Mouse (Mus musculus) CH12.LX (cell line): ENCODE measurements around the gene Nod1. TPM values are rescaled to one million over a fixed set of nuclear protein-coding genes. Genes with fewer than 3 reads are reported as not detected.

Source experiments
- DNase-seq: peaks from one replicate; pipeline ENCODE4 v3.0.0-alpha.2; 2013; ENCODE audit errors: extremely low read depth
- H3K27ac ChIP-seq: 2 replicates; pipeline ENCODE4 v1.5.1; 2012; ENCODE audit warnings: low read depth, mild to moderate bottlenecking, control low read depth, moderate library complexity; ENCODE audit not compliant: insufficient read depth
- H3K27me3 ChIP-seq: replicated peaks from 2 replicates; pipeline ENCODE3; 2012; ENCODE audit warnings: inconsistent platforms
- H3K36me3 ChIP-seq, 2 experiments: replicated peaks in 1 of 2; 2 replicates each; pipeline versions ENCODE3 to v1.6.1; 2012; ENCODE audit warnings: inconsistent platforms in 1 of 2, low read length in 1 of 2, mild to moderate bottlenecking in 1 of 2, mixed read lengths in 1 of 2, moderate library complexity in 1 of 2; ENCODE audit not compliant: control insufficient read depth in 1 of 2, insufficient read depth in 1 of 2
- H3K4me1 ChIP-seq, 2 experiments: 2 replicates each; pipeline ENCODE4 v1.6.1; 2012; ENCODE audit warnings: inconsistent platforms in 1 of 2, moderate library complexity in 1 of 2; ENCODE audit not compliant: insufficient read depth in 2 of 2, control insufficient read depth in 1 of 2
- H3K4me2 ChIP-seq: 2 replicates; pipeline ENCODE4 v1.6.1; 2012; ENCODE audit warnings: low read depth, mild to moderate bottlenecking, control low read depth; ENCODE audit not compliant: poor library complexity, insufficient read depth, severe bottlenecking
- H3K4me3 ChIP-seq, 3 experiments: fragments of 150-350 bp in 1 of 3; sonication (generic) in 1 of 3; replicated peaks in 1 of 3; 2 replicates each; pipeline versions ENCODE3 to v1.5.1; 2011 to 2012; ENCODE audit warnings: low read depth in 2 of 3, low read length in 2 of 3, mild to moderate bottlenecking in 2 of 3, moderate library complexity in 2 of 3, control low read depth in 1 of 3, improper control_type of control experiment in 1 of 3, inconsistent platforms in 1 of 3, mixed read lengths in 1 of 3; ENCODE audit not compliant: poor library complexity in 1 of 3
- H3K79me2 ChIP-seq: replicated peaks from 2 replicates; pipeline ENCODE4 v1.6.1; 2012; ENCODE audit warnings: mild to moderate bottlenecking, moderate library complexity; ENCODE audit not compliant: control insufficient read depth, poor library complexity, insufficient read depth, severe bottlenecking; ENCODE audit errors: extremely low read depth
- H3K9ac ChIP-seq: 2 replicates; pipeline ENCODE4 v1.6.1; 2012; ENCODE audit warnings: low read depth, mild to moderate bottlenecking, control low read depth, moderate library complexity; ENCODE audit not compliant: insufficient read depth
- H3K9me3 ChIP-seq: replicated peaks from 2 replicates; pipeline ENCODE3; 2012; ENCODE audit warnings: low read length, inconsistent platforms, mixed read lengths
- BHLHE40 ChIP-seq: IDR thresholded peaks from 2 replicates; pipeline ENCODE4 v1.6.1; 2011; ENCODE audit warnings: mild to moderate bottlenecking, low read depth, low read length, improper control_type of control experiment
- CHD1 ChIP-seq: IDR thresholded peaks from 2 replicates; pipeline ENCODE4 v1.6.1; 2012; ENCODE audit warnings: low read depth, low read length, improper control_type of control experiment, inconsistent platforms
- CHD2 ChIP-seq: IDR thresholded peaks from 2 replicates; pipeline ENCODE4 v1.6.1; 2011; ENCODE audit warnings: low read length, improper control_type of control experiment
- CTCF ChIP-seq, 2 experiments: IDR thresholded peaks in 1 of 2; conservative IDR thresholded peaks in 1 of 2; 2 replicates each; pipeline ENCODE4 v1.5.1; 2011 to 2012; ENCODE audit warnings: low read depth in 2 of 2, low read length in 2 of 2, improper control_type of control experiment in 1 of 2, inconsistent platforms in 1 of 2, mild to moderate bottlenecking in 1 of 2, moderate library complexity in 1 of 2
- E2F4 ChIP-seq: IDR thresholded peaks from 2 replicates; pipeline ENCODE4 v1.6.1; 2011; ENCODE audit warnings: low read depth, low read length, improper control_type of control experiment; ENCODE audit not compliant: insufficient replicate concordance
- ELF1 ChIP-seq: IDR thresholded peaks from 2 replicates; pipeline ENCODE4 v1.6.1; 2014; ENCODE audit warnings: low read depth, mild to moderate bottlenecking, inconsistent platforms, low read length, improper control_type of control experiment
- EP300 ChIP-seq: IDR thresholded peaks from 2 replicates; pipeline ENCODE4 v1.6.1; 2011; ENCODE audit warnings: low read length, improper control_type of control experiment
- IRF4 ChIP-seq: IDR thresholded peaks from 2 replicates; pipeline ENCODE4 v1.6.1; 2014; ENCODE audit warnings: low read depth, mild to moderate bottlenecking, inconsistent platforms, low read length, improper control_type of control experiment
- KAT2A ChIP-seq: IDR thresholded peaks from 2 replicates; pipeline ENCODE4 v1.6.1; 2012; ENCODE audit warnings: low read length, improper control_type of control experiment, inconsistent platforms; ENCODE audit not compliant: insufficient replicate concordance
- MAX ChIP-seq: IDR thresholded peaks from 2 replicates; pipeline ENCODE4 v1.6.1; 2011; ENCODE audit warnings: low read length, improper control_type of control experiment
- MAZ ChIP-seq: IDR thresholded peaks from 2 replicates; pipeline ENCODE4 v1.6.1; 2012; ENCODE audit warnings: low read depth, mild to moderate bottlenecking, inconsistent platforms, low read length, improper control_type of control experiment, moderate library complexity
- MXI1 ChIP-seq: IDR thresholded peaks from 2 replicates; pipeline ENCODE4 v1.6.1; 2011; ENCODE audit warnings: mild to moderate bottlenecking, low read depth, low read length, improper control_type of control experiment
- MYC ChIP-seq: IDR thresholded peaks from 2 replicates; pipeline ENCODE4 v1.6.1; 2011; ENCODE audit warnings: low read depth, mild to moderate bottlenecking, improper control_type of control experiment, low read length
- NRF1 ChIP-seq: IDR thresholded peaks from 2 replicates; pipeline ENCODE4 v1.6.1; 2014; ENCODE audit warnings: low read depth, mild to moderate bottlenecking, inconsistent platforms, low read length, improper control_type of control experiment, moderate library complexity
- PAX5 ChIP-seq: IDR thresholded peaks from 2 replicates; pipeline ENCODE4 v1.6.1; 2012; ENCODE audit warnings: low read length, inconsistent platforms, mixed read lengths
- POLR2A ChIP-seq: IDR thresholded peaks from 2 replicates; pipeline ENCODE4 v1.6.1; 2011; ENCODE audit warnings: low read depth, mild to moderate bottlenecking, improper control_type of control experiment, low read length
- POLR2AphosphoS2 ChIP-seq: IDR thresholded peaks from 2 replicates; pipeline ENCODE4 v1.6.1; 2011; ENCODE audit warnings: low read depth, low read length, improper control_type of control experiment
- RCOR1 ChIP-seq: conservative IDR thresholded peaks from 2 replicates; pipeline ENCODE4 v1.6.1; 2012; ENCODE audit warnings: low read depth, mild to moderate bottlenecking, inconsistent platforms, low read length, improper control_type of control experiment
- SMC3 ChIP-seq: IDR thresholded peaks from 2 replicates; pipeline ENCODE4 v1.6.1; 2011; ENCODE audit warnings: low read depth, low read length, improper control_type of control experiment
- TBP ChIP-seq: conservative IDR thresholded peaks from 2 replicates; pipeline ENCODE4 v1.6.1; 2011; ENCODE audit warnings: low read depth, low read length, improper control_type of control experiment
- UBTF ChIP-seq: IDR thresholded peaks from 2 replicates; pipeline ENCODE4 v1.6.1; 2012; ENCODE audit warnings: low read depth, mild to moderate bottlenecking, inconsistent platforms, low read length, improper control_type of control experiment, moderate library complexity
- USF1 ChIP-seq: IDR thresholded peaks from 2 replicates; pipeline ENCODE4 v1.6.1; 2014; ENCODE audit warnings: low read depth, mild to moderate bottlenecking, inconsistent platforms, low read length, improper control_type of control experiment
- USF2 ChIP-seq: conservative IDR thresholded peaks from 2 replicates; pipeline ENCODE4 v1.6.1; 2011; ENCODE audit warnings: low read depth, low read length, improper control_type of control experiment
- ZKSCAN1 ChIP-seq: IDR thresholded peaks from 2 replicates; pipeline ENCODE4 v1.6.1; 2012; ENCODE audit warnings: low read depth, inconsistent platforms, low read length, improper control_type of control experiment, borderline replicate concordance
- ZMIZ1 ChIP-seq: IDR thresholded peaks from 2 replicates; pipeline ENCODE4 v1.6.1; 2012; ENCODE audit warnings: low read depth, mild to moderate bottlenecking, inconsistent platforms, low read length, improper control_type of control experiment
- ZNF384 ChIP-seq: IDR thresholded peaks from 2 replicates; pipeline ENCODE4 v1.6.1; 2012; ENCODE audit warnings: low read depth, low read length, improper control_type of control experiment, inconsistent platforms
- dilution Hi-C: fragments of 300-500 bp; cut with MboI; formaldehyde crosslinking; loops from 2 replicates; pipeline ENCODE4 v1.14.3; 2020; ENCODE audit warnings: low sequenced_read_pairs; ENCODE audit not compliant: extremely low pct_unique_long_range_greater_than_20kb, extremely low pct_ligation_motif_present
- in situ Hi-C: fragments of 300-500 bp; cut with MboI; formaldehyde crosslinking; loops from 3 replicates; pipeline ENCODE4 v1.14.3; 2019; ENCODE audit warnings: low sequenced_read_pairs, low pct_ligation_motif_present, low pct_unique_long_range_greater_than_20kb, mixed read lengths
- polyA plus RNA-seq: library from polyadenylated mRNA; unstranded; fragments of >175 nt; gene quantifications from 2 replicates; pipeline ENCODE4 v1.2.1, GENCODE M21; 2012; ENCODE audit warnings: low read depth; ENCODE audit not compliant: insufficient read length
- total RNA-seq, 2 experiments: library from RNA; depleted of rRNA; stranded (reverse); fragments of 300-350 nt in 1 of 2; fragments of >200 nt in 1 of 2; gene quantifications; 2 replicates each; pipeline ENCODE4 v1.2.3; 2012 to 2014

Gene Nod1
- total and polyA plus RNA-seq, 3 experiments, result 0.29 to 0.46 (median 0.30) TPM

- DNase-seq, result no peak
- no peaks in the 10 kb centered on the region for H3K27me3 ChIP-seq
- H3K4me3 ChIP-seq, result no peak overlapping the region
- peaks cover 0 to 14% of the 10 kb centered on the region in 2 experiments; a peak in 2 of 4 replicates for H3K4me1 ChIP-seq
- H3K4me2 ChIP-seq, result no peak overlapping the region
- no peak overlapping the region for H3K27ac ChIP-seq
- dilution Hi-C loops, result no loop called here
- H3K9me3 ChIP-seq, result no peaks in the 10 kb centered on the region
- TF ChIP-seq POLR2A (no peak), ZMIZ1 (no peak), TBP (no peak)
- no peaks in the 10 kb centered on the region for H3K36me3 ChIP-seq
- H3K79me2 ChIP-seq, result no peaks in the 10 kb centered on the region
- no peak overlapping the region for H3K9ac ChIP-seq
- in situ Hi-C loops, result no loop called here
Observed at GRCm38 (mm10) chr6:54946241-54946953, 26.0 kb downstream of the Nod1 start.

GRCm38 (mm10) chr6:54944551-54944950, 27.9 kb downstream of the Nod1 start:
- TF ChIP-seq ELF1 (no peak), POLR2A (no peak), BHLHE40 (no peak), MXI1 (no peak), NRF1 (no peak), SMC3 (no peak)
- H3K4me1 ChIP-seq, result peaks cover 0 to 17% of the 10 kb centered on the region in 2 experiments; a peak in 2 of 4 replicates
- in situ Hi-C loops, result no loop called here

GRCm38 (mm10) chr6:54943753-54944152, 28.7 kb downstream of the Nod1 start:
- H3K4me1 ChIP-seq, result peaks cover 0 to 14% of the 10 kb centered on the region in 2 experiments; a peak in 2 of 4 replicates
- TF ChIP-seq RCOR1, result no peak
- TF ChIP-seq MYC, result no peak
- TF ChIP-seq BHLHE40, result no peak
- no peak for TF ChIP-seq CHD1
- no peak for TF ChIP-seq EP300
- no peak for TF ChIP-seq IRF4
- TF ChIP-seq USF1, result no peak
- TF ChIP-seq PAX5, result no peak
- no peak for TF ChIP-seq MAZ
- no peak for TF ChIP-seq CHD2
- TF ChIP-seq ZNF384, result no peak
- no peak for TF ChIP-seq POLR2A
- TF ChIP-seq USF2, result no peak
- no peak for TF ChIP-seq ZKSCAN1
- no peak for TF ChIP-seq UBTF
- no peak for TF ChIP-seq CTCF (conservative IDR thresholded peaks at IDR 0.05 in 1 of 2, IDR thresholded peaks at IDR 0.05 in 1 of 2; ENCODE audit: low read depth in 2 of 2, low read length in 2 of 2)
- TF ChIP-seq KAT2A, result no peak
- no peak for TF ChIP-seq POLR2AphosphoS2
- no peak for TF ChIP-seq E2F4
- TF ChIP-seq MAX, result no peak
- H3K4me3 ChIP-seq, result no peak overlapping the region
- no peaks in the 10 kb centered on the region for H3K36me3 ChIP-seq
- H3K79me2 ChIP-seq, result no peaks in the 10 kb centered on the region
- no peak overlapping the region for H3K9ac ChIP-seq
- H3K27ac ChIP-seq, result no peak overlapping the region
- DNase-seq, result no peak
- H3K27me3 ChIP-seq, result no peaks in the 10 kb centered on the region
- dilution Hi-C loops, result no loop called here
- in situ Hi-C loops, result no loop called here
- H3K9me3 ChIP-seq, result no peaks in the 10 kb centered on the region
- no peak overlapping the region for H3K4me2 ChIP-seq

More at GRCm38 (mm10) chr6:54944551-54944950, 27.9 kb downstream of the Nod1 start:
- Histone ChIP-seq H3K9ac (no peak overlapping the region), H3K79me2 (no peaks in the 10 kb centered on the region), H3K36me3 (no peaks in the 10 kb centered on the region), H3K27me3 (no peaks in the 10 kb centered on the region), H3K9me3 (no peaks in the 10 kb centered on the region), H3K4me3 (no peak overlapping the region), H3K27ac (no peak overlapping the region), H3K4me2 (no peak overlapping the region)
- dilution Hi-C loops, result no loop called here
- no peak for DNase-seq
